Mouse (Mus musculus) T-cell, adult 2 months (primary cell): Measurements from ENCODE around the gene Cct8l1.

ENCODE experiments used
- DNase-seq: peaks from one replicate; pipeline ENCODE4 v3.0.0; 2022; ENCODE audit warnings: low spot score

Gene Cct8l1

DNA sequence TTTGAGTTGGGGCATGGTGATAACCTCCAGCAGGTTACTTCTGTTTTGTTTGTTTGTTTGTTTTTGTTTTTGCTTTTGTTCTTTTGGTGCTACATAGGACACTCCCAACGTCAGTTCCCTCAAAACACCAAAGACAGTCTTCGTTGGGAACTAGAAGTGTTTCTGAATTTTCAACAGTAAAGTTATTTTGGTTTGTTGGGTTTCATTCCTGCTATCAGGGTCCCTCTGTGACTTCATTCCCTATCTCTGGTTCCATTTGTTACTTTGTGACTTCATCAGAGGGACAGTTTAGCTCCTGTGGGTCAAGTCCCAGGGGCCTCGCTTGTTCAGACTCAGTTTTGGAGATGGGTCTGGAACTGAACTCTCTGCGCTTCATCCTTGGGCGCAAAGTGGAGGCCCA, at the start of gene Cct8l1:
TSS of gene Cct8l1 (plus strand) at position 301 of the 400 bp plus-strand sequence.
- DNase-seq = no peak

GRCm38 (mm10) chr5:25472070-25472469, 43.8 kb upstream of the Cct8l1 start:
- no peak for DNase-seq

GRCm38 (mm10) chr5:25475789-25476188, 40.1 kb upstream of the Cct8l1 start:
- DNase-seq = no peak

DNA sequence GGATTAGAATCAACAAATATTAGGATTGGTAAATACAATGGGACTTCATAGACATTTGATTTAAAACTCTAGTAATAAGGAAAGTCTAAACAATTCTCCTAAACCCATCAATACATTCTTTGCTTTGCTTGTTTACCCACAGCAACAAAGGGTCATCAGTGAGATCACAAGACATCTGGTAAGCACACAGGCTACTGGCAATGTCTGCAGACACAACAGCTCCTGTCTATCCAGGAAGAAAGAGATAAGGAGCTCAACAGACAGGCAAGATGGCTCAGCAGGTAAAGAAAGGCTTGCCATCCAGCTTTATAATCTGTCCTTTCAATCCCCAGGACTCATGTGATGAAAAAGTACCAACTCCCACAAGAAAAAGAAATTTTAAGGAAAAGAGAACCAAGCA, 37.0 kb upstream of the Cct8l1 start:
- DNase-seq = no peak

GRCm38 (mm10) chr5:25496652-25497051, 19.2 kb upstream of the Cct8l1 start:
- no peak for DNase-seq

DNA sequence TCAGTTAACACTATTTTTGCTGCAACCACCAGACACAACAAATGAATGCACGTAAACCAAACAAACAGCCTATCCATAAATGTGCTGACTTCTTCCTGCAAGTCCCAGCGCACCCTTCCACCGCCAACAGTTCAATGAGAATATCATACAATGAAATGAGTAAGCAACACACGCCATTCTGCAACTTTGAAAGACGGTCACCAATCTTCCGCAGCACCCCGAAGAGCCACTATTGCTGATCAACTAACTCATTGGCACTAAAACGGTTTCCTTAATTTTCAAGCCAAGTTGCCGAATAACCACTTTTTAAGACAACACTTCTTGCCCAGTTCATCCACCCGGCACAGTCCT, 18.5 kb upstream of the Cct8l1 start:
- peak; percentile 24 for DNase-seq

- DNase-seq = peak; percentile 37
These were observed 18.0 kb upstream of the Cct8l1 start for GRCm38 (mm10) chr5:25497720-25498345.

DNA sequence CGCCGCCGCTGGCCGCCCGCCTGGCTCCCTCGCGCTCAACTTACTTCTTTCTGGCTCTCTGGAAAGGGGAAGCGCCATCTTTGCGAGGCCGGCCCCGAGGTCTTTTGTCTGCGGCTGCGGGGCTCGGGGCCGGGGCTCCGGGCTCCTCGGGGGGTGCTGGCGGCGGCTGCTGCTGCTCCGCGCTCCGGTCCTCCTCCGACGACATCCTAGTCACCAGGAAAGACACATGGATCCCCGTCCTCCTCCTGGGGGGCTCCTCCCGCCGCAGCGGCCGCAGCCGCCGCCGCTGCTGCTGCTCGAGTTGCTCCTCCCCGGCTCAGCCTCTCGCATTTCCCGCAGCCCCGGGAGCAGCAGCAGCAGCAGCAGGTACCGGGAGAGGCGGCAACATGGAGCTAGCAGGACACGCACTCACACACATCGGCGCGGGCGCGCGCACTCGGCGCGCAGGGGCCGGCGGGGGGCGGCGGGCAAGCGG, 17.5 kb upstream of the Cct8l1 start, which contains the start of gene Kmt2c:
TSS of gene Kmt2c (minus strand) at position 438 of the 475 bp plus-strand sequence.
- DNase-seq = peak; percentile 62

GRCm38 (mm10) chr5:25498821-25499422, 16.9 kb upstream of the Cct8l1 start:
- DNase-seq = no peak

DNA sequence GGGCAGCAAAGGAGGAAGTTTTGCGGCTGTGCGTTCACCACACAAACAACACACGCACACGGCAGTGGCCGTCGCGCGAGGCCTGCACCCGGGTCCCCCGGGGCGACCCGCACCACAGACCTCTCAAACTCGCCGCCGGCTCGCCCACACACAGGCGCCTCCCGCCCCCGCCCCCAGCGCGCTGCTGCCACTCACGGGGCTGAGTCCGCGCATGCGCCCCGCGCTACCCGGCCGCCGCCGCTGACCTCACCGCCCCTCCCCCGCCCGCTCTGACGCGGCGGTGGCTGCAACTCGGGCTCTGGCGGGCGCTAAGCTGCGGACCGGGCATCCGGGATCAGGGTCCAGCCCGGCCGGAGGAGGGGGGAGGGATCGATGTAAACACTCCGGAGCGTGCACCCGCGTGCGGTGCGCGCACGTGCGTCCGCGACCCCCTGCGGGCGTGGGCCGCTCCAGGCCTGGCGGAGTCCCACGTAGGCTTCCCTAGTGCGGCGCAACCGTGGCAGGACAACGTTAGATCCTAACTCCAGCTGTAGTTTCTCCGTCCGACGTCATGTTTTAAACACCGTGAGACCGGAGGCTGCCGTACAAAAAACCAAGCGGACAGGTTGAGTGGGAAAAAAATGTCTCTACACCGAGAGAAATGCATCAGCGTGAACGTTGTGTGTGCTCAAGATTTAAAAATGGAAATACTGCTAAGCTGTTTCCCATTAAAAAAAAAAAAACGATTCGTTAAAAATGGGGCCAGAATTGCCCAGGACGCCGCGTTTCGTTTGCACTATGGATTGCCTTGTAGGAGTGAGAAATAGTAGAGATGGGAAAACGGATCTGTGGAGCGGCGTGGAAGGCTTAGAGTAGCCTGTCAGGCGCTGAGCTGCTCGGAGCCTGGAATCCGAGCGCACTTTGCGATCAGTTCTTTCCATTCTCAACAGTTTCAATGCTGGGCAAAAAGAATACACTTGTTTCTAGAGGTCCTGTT, 16.2 kb upstream of the Cct8l1 start:
- peak; percentile 95 for DNase-seq

DNA sequence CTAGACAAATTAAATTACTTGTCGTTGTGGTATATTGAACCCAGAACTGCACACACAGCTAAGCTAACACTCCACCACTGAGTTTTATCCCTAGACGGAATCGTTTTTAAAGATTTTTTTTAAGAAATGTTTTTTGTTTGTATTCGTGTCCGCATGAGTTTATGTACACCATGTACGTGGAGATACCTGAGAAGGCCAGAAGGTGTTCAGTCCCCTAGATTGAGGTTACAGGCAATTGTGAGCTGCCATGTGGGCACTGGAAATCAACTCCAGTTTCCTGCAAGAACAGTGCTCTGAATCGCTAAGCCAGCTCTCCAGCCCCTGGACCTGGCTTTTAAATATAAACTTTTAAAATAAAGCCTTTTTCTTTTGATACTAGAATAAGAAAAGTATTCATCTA, 15.2 kb upstream of the Cct8l1 start:
- DNase-seq = peak; percentile 3

DNA sequence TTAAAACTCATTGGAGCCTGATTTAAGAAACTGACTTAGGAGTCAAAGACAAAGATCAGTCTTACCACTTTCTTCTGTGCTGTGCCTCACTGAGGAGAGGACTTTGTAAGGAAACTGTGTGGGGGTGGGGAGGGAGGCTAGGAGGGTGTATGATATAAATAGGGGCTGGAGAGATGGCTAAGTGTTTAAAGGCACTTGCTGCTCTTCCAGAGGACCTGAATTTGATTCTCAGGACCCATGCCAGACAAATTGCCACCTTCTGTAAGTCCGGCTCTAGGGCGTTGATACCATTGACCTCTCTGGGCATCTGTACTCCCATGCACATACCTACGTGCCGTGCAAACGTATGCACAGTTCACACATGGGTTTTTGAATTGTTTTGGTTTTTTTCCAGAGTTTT, 9.8 kb upstream of the Cct8l1 start:
- no peak for DNase-seq

DNA sequence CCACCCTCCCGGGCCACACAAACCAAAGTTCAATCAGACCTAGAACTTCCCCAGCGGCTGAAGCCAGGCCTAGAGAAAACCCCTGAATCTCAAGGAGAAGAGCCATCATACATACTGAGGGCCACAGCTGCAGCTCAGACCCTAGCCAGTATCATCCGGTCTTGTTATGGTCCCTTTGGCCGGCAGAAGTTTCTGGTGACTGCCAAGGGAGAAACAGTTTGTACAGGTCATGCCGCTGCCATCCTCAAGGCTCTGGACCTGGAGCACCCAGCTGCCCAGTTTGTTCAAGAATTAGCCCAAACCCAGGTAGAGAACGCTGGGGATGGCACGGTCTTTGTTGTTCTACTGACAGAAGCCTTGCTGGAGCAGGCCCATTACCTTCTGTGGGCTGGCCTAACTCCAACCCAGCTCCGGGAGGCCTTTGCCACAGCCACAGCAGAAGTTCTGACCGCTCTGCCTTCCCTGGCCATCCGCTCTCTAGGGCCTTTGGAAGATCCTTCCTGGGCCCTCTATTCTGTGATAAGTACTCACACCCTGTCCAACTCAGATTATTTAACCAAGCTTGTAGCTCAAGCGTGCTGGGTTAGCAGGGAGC, 531 bp downstream of the Cct8l1 start:
- DNase-seq = no peak

- DNase-seq = no peak
These were observed 1.7 kb downstream of the Cct8l1 start for GRCm38 (mm10) chr5:25517550-25517949.

DNA sequence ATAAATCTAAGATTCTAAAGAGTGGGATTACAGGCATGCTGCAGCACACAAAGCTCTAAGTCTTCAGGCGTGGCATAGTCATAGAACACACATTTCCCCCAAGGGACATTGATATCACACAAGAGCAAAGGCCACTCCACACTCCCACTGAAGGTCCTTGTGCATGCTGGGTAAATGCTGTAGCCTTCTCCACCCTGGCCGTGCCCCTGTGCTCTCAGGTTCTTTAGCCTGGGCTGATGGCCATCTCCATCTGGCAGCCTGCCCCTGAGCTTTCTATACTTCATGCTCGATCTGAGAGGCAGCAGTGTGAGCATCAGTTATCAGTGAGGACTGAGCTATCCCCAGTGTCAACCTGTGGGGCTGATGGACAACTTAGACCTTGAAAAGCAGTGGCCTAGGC, 4.0 kb downstream of the Cct8l1 start:
- DNase-seq = no peak

DNA sequence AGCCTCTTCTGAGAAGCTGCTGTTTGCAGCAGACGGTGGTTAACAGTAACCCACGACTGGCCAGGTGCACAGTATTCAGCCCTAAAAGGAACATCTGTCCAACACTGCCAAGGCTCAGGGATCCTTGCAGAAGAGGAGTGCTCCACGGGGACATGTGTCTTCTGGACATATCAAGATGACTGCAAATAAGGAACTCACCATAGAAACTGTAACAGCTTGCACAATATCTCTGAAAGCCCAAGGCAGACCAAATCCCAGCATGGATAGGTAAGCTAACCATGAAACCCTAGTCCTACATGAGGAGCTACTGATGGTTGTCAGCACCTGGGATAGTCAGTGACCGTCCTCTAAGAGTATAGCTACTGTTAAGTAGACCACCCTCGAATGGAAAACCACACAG, 5.6 kb downstream of the Cct8l1 start:
- no peak for DNase-seq

GRCm38 (mm10) chr5:25526116-25526515, 10.2 kb downstream of the Cct8l1 start:
- no peak for DNase-seq

DNA sequence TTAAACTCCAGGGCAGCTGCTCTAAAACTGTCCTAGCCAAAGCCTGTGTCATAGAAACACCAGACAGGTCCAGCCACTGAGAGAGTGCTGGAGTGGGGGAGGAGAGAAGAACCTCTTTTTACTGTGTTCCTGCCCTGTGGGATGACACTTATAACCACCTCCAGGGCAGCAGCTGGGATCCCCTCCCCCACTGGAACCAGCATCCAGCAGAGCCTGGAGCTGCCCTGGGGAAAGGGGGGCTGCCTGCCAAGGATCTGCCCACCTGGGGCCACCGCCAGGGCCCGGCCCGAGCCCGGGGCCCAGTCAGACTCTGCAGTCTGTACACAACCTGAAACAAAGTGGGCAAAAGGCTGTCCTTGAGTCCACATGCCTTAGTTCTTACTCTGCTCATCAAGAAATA, 11.1 kb downstream of the Cct8l1 start:
- no peak for DNase-seq

DNA sequence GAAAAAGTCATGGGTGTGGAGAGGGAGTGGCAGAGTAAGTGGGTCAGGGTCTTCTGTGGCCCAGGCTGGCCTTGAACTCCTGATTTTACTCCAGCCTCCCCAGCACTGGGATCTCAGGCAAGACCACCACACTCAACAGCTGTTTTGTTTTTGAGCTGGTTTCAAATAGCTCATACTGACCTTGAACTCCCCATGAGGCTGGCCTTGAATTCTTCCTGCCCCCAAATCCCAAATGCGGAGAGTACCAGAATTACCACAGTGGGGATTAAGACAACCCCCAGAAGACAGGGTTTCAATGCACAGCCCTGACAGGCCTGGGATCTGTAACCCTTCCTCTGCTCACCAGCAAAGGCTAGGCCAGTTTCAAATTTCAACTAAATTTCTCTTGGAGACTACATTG, 12.1 kb downstream of the Cct8l1 start:
- no peak for DNase-seq

DNA sequence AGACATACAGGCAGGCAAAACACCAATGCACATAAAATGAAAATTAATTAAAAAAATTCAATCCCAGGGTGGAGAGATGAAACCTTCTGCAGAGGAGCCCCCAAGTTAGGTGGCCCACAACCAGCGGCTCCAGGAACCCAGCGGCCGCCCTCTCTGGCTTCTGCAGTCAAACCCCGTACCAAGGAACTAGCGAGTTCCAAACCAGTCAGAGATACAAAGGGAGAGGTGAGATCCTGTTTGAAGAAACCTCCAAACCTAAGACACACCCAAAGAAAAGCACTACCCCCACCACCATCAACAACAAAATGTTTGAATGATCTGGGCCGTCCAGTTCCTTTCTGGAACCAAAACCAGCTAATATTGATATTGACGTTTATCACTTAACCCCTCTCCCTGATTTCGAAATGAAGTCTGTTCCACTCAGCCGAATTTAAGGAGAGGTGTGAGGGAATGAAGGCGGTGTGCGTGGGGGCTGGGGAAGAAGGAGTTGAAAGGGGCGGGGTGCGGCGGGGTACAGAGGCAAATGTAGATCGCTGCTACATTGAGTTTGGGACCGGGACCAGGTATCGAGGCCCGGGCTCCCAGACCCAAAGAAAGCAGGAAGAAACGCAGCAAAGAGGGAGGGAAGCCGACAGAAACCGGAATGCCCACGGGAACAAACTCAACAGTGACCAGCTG, 13.1 kb downstream of the Cct8l1 start:
- no peak for DNase-seq

- peak; percentile 99 for DNase-seq
These were observed 13.9 kb downstream of the Cct8l1 start for GRCm38 (mm10) chr5:25529529-25530421.
